Mouse (Mus musculus) small intestine, adult 2 months (tissue): ENCODE measurements at regions not wholly inside any gene's neighbourhood (a gene's known extent, or its start where the extent isn't known, plus 50 kb on each side); places are given as distances from the start of the nearest gene placed in this dataset.

Source experiments
- H3K27ac ChIP-seq: fragments of 200-500 bp; 2 replicates; pipeline ENCODE4 v1.5.1; 2012; ENCODE audit warnings: low read depth, low read length, control low read depth, inconsistent platforms; ENCODE audit not compliant: insufficient read depth
- H3K27me3 ChIP-seq: fragments of 200-500 bp; 2 replicates; pipeline ENCODE4 v1.6.1; 2012; ENCODE audit warnings: mild to moderate bottlenecking, moderate library complexity, low read length, inconsistent platforms; ENCODE audit not compliant: control insufficient read depth, insufficient read depth
- H3K36me3 ChIP-seq: fragments of 200-500 bp; 2 replicates; pipeline ENCODE4 v1.6.1; 2012; ENCODE audit warnings: mild to moderate bottlenecking, low read length, control low read depth, inconsistent platforms; ENCODE audit not compliant: control insufficient read depth, insufficient read depth
- H3K4me1 ChIP-seq: fragments of 200-500 bp; 2 replicates; pipeline ENCODE4 v1.6.1; 2012; ENCODE audit warnings: low read length, inconsistent platforms, mixed read lengths; ENCODE audit not compliant: control insufficient read depth, insufficient read depth, insufficient read length
- H3K4me3 ChIP-seq: fragments of 200-500 bp; 2 replicates; pipeline ENCODE4 v1.5.1; 2012; ENCODE audit warnings: low read depth, mild to moderate bottlenecking, control low read depth, inconsistent platforms, low read length, moderate library complexity
- CTCF ChIP-seq: fragments of 200-500 bp; IDR thresholded peaks from 2 replicates; pipeline ENCODE4 v1.5.1; 2012; ENCODE audit warnings: low read depth, mild to moderate bottlenecking, control low read depth, inconsistent platforms, low read length, moderate library complexity, mixed read lengths; ENCODE audit not compliant: insufficient replicate concordance, insufficient read length; ENCODE audit errors: extremely low read depth
- POLR2A ChIP-seq: fragments of 200-500 bp; IDR thresholded peaks from 2 replicates; pipeline ENCODE4 v1.6.1; 2012; ENCODE audit warnings: low read depth, mild to moderate bottlenecking, control low read depth, inconsistent platforms, low read length, moderate library complexity
- WGBS: fragments of 180-500 bp; shearing (Covaris S2); methylation state at CpG from one replicate; pipeline ENCODE4 v1.1.7; 2018; 5-methylcytosine and 5-hydroxymethylcytosine counted together

- no peak overlapping the region for H3K27ac ChIP-seq
- no peaks in the 10 kb centered on the region for H3K4me1 ChIP-seq
- H3K27me3 ChIP-seq: no peaks in the 10 kb centered on the region
- WGBS: 39% methylated on average over 1 of the region's 1 CpGs
- TF ChIP-seq CTCF: no peak
- no peak for TF ChIP-seq POLR2A
- H3K4me3 ChIP-seq: no peak overlapping the region
- H3K36me3 ChIP-seq: no peaks in the 10 kb centered on the region
Measured at GRCm38 (mm10) chr15:68401726-68402125, 1901.0 kb upstream of the Lrrc6 start.

DNA sequence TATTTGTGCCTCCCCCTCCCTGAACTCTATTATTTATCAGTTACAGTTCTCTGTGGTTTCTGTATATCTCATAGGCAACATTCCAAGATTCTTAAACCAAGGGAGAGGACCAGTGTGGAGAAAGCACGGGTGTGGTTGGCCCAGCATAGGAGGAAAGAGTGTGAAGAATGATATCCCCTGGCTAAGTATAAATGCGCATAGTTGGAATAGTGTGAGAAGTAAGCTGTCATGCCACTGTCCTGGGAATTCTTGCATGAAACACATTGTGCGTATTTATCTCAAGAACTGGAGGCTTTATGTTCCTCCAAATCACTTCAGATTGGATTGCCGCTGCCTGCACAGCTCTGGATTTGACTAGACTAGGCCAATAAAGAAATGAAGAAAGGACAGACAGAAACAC, 1900.3 kb upstream of the Lrrc6 start:
- Histone ChIP-seq H3K36me3 (no peaks in the 10 kb centered on the region), H3K4me1 (no peaks in the 10 kb centered on the region), H3K27me3 (no peaks in the 10 kb centered on the region), H3K4me3 (no peak overlapping the region), H3K27ac (no peak overlapping the region)
- no peak for TF ChIP-seq CTCF
- TF ChIP-seq POLR2A: no peak
- WGBS: 73% methylated on average over 4 of the region's 4 CpGs

DNA sequence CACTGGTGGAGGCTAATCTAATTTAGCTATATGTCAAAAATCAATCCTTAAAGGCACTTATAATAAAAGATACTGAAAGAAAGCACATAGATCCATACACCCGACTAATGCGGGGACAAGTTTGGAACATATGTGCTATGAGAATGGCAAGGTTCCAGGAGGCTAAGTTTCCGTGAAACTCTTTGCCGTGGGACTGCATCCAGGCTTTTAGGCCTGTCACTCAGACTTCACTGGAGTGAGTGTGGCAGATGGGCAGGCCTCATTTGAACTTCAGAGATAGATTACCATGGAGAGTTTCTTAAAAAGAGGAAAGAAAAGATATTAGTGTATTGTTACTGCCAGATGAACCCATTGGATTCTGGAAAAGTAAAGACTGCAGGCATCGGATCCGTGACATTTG, 1895.9 kb upstream of the Lrrc6 start:
- TF ChIP-seq POLR2A: no peak
- TF ChIP-seq CTCF: no peak
- no peaks in the 10 kb centered on the region for H3K36me3 ChIP-seq
- no peaks in the 10 kb centered on the region for H3K27me3 ChIP-seq
- 93% methylated on average over 6 of the region's 6 CpGs for WGBS
- no peak overlapping the region for H3K4me3 ChIP-seq
- no peaks in the 10 kb centered on the region for H3K4me1 ChIP-seq
- H3K27ac ChIP-seq: no peak overlapping the region

DNA sequence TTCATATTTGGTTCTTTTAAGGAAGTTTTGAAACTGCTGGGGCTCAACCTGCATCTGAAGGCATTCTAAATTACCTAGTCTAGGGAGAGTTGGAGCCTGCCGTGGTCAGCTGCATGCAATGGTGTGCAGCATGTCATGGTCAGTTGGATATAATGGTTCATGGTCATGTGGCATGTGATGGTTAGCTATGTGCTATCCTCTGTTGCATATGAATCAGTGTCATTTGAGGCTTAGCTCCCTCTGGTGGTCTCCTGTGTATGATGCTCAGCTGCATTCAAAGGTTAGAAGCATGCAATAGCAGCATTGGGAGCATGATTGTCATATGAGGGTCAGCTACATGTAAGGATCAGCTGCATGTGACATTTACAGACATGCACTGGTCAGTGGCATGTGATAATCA, 1894.0 kb upstream of the Lrrc6 start:
- no peak overlapping the region for H3K27ac ChIP-seq
- TF ChIP-seq CTCF: no peak
- no peak for TF ChIP-seq POLR2A
- no peaks in the 10 kb centered on the region for H3K4me1 ChIP-seq
- WGBS: 84% methylated on average over 1 of the region's 1 CpGs
- no peaks in the 10 kb centered on the region for H3K36me3 ChIP-seq
- H3K4me3 ChIP-seq: no peak overlapping the region
- H3K27me3 ChIP-seq: no peaks in the 10 kb centered on the region

DNA sequence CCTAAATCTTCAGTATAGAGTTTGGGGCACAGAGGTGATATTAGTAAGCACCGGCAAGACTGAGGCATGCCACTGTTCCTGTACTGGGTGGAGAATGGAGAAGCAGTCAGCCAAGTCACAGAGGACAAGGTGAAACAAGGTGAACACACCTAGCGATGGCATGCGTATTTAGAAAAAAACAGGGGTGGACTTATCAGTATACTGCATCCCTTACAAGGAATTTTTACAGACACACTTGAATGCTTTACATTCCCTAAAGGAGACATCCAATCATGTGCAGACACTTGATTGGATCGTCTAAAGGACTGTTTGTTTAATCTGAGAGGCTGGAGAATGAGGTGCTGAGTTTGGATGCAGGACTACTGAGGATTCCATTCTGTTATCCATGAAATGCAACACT, 1893.4 kb upstream of the Lrrc6 start:
- 48% methylated on average over 4 of the region's 4 CpGs for WGBS
- no peak overlapping the region for H3K27ac ChIP-seq
- H3K4me1 ChIP-seq: no peaks in the 10 kb centered on the region

GRCm38 (mm10) chr15:68391737-68392136, 1891.0 kb upstream of the Lrrc6 start:
- TF ChIP-seq POLR2A (no peak), CTCF (no peak)
- Histone ChIP-seq H3K27me3 (no peaks in the 10 kb centered on the region), H3K27ac (no peak overlapping the region), H3K4me1 (no peaks in the 10 kb centered on the region), H3K36me3 (no peaks in the 10 kb centered on the region), H3K4me3 (no peak overlapping the region)
- WGBS: 19% methylated on average over 1 of the region's 1 CpGs

More for the DNA sequence above, 1893.4 kb upstream of the Lrrc6 start:
- Histone ChIP-seq H3K36me3 (no peaks in the 10 kb centered on the region), H3K27me3 (no peaks in the 10 kb centered on the region), H3K4me3 (no peak overlapping the region)
- TF ChIP-seq POLR2A (no peak), CTCF (no peak)

- no peaks in the 10 kb centered on the region for H3K27me3 ChIP-seq
- no peaks in the 10 kb centered on the region for H3K4me1 ChIP-seq
- no peaks in the 10 kb centered on the region for H3K36me3 ChIP-seq
- no peak overlapping the region for H3K27ac ChIP-seq
- WGBS: 79% methylated on average over 5 of the region's 5 CpGs
- no peak for TF ChIP-seq POLR2A
- no peak for TF ChIP-seq CTCF
- no peak overlapping the region for H3K4me3 ChIP-seq
Measured at GRCm38 (mm10) chr15:68389855-68390254, 1889.1 kb upstream of the Lrrc6 start.

DNA sequence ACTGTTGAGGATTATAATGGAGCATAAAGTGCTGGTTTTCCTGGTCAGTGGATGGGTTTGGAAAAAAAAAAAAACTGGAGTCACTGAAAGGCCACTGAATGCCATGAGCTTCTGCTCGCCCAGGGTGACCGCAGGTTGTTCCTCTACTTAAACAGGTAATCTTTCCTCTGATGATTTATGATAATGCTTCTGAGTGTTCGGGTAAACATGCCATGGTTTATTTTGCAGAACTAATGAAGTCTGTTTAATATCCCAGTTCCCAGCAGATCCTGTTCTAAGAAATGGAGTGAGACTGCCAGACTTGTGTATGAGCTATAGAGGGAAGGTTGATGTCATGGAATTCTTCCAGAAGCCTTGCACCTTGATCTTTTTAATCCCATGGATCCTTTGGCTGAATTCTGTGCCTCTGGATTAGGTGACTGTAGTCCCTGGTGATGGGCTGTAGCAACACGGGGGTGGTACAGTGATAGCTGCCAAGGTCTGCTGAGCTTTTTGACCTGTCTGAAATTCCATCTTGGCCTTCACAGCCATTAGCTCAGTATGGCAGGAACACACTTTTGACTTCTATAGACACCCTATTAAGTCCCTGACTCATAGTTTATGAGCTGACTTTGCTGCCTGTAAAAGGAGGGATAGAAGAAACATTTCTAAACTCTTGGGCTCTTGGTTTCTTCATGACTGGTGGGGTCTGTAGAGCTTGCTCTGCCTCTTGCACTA, 1886.8 kb upstream of the Lrrc6 start:
- WGBS: 60% methylated on average over 4 of the region's 4 CpGs
- Histone ChIP-seq H3K4me1 (no peaks in the 10 kb centered on the region), H3K27ac (no peak overlapping the region), H3K36me3 (no peaks in the 10 kb centered on the region), H3K27me3 (no peaks in the 10 kb centered on the region), H3K4me3 (no peak overlapping the region)
- no peak for TF ChIP-seq POLR2A
